Mouse (Mus musculus) lung, postnatal 4 days (tissue): ENCODE data around the gene Map3k5.
A peak's percentile ranks its signal among the peaks of the same experiment; 100 is the strongest.

Source experiments
- DNase-seq, 2 experiments: peaks; one replicate each; pipeline ENCODE4 v3.0.0; 2021

Map3k5 gene

DNA sequence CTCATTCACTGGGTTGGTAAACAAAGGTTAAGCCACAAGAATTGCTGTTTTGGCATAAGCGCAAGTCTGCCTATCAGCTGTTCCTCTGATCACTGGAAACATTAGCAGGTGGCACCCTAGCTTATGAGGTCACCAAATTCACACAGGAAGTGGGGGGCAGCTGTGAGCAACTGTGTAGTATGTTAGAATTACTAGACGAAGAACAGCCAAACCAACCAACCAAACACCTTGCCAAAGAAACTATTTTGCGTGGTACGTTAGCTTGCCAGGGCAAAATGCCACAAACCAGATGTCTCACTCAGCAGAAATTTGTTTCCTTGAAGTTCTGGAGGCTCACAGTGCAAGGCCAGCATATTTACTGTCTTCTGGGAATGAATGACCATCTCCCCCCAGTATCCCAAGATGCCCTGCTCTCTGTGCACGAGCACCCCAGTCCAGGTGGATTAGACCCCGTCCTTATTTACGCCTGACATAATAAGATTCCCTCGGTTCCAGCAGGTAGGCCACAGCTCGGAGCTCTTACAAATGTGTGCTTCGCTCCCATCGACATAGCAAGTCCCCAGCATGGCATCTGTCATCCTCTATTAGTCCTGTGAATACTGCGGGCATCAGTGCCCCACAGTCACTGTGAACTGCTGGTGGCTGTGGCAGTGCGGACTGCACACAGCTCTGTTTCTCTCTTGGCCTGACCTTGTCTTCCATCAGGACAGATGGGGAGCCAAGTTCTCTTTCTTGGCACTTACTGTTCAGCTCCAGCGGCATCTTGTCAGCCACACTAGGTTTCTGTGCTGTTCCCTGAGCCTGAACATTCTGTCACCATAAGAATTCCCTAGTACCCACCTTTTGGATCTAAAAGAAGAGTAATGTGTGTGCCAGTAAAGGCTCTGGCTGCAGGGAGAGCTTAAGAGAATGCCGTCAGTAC is 185.5 kb downstream of the Map3k5 start:
- no peak for DNase-seq

DNA sequence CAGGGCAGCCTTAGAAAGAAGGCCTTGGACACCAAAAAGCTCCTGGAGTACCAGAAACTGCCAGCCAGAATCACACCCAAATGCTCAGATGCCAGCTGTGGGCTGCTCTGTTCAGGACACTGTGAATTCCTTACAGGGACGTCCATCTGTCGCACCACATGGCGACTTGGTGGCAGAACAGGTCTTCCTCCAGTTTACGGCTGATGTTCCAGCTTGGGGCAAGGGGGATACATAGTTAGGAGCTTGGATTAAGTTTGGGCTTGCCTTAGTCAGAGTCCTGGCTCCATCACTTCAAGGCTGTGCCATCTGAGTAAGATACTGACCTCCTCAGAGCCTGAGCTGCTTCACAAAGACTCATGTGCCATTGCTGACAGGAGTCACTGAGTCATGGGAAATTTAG is 187.7 kb downstream of the Map3k5 start:
- DNase-seq, result no peak

DNA sequence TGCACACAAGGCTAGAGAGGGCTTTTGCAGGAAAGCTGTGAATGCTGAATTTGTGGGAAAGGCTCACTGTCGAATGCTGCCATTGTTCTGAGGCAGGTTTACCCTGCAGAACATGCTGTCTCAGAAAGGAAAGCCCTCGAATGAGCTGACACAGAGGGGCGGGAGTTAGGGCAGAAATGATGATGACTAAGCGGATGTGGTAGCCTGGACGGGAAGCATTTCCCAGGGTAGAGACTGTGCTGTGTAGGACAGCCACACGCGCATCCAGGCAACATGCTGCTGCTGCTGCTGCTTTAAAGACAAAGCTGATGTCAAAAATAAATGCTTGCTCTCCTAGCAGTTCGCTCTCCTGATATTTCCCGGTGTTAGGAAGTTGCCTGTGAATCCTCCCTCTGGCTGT is 189.1 kb downstream of the Map3k5 start:
- peak in 1 of 2 experiments; percentile 13 for DNase-seq

DNA sequence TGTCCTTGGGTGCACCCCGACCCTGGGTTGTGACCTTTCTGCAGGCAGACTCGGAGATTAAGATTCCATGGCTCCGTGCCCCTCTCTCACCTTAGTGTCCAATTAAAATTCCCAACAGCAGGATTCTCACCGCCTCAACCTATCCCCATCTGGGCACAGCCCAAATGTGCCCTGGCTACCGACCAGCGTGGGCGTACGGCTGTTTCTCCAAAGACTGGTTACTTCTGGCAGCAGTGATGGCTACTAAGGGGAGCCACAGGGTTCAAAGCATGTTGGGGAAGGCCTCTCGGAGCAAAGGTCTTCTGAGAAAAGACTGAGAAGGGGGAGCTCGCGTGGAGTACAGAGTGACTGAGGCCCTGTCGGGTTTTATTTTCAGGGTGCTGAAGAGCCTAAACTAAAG is 190.3 kb downstream of the Map3k5 start:
- no peak for DNase-seq

DNA sequence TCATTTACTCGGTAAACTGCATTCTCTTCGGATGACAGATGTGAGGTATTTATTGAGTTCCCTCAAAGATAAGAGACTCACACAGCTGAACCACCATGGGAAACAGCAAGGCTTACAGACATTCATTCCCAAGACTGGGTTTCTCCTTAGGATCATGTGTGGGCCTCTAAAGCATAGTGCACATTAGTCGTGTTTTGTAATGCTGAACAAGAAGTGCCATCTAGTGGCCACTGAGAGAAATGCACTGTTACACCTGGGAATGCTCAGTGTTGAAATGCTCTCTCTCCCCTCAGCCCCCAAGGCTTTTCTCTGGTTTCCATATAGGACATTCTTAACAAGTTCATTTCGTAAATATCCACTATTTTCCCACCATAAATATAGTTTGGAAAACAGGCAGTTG is 191.0 kb downstream of the Map3k5 start:
- DNase-seq, result peak in 1 of 2 experiments; percentile 66

DNA sequence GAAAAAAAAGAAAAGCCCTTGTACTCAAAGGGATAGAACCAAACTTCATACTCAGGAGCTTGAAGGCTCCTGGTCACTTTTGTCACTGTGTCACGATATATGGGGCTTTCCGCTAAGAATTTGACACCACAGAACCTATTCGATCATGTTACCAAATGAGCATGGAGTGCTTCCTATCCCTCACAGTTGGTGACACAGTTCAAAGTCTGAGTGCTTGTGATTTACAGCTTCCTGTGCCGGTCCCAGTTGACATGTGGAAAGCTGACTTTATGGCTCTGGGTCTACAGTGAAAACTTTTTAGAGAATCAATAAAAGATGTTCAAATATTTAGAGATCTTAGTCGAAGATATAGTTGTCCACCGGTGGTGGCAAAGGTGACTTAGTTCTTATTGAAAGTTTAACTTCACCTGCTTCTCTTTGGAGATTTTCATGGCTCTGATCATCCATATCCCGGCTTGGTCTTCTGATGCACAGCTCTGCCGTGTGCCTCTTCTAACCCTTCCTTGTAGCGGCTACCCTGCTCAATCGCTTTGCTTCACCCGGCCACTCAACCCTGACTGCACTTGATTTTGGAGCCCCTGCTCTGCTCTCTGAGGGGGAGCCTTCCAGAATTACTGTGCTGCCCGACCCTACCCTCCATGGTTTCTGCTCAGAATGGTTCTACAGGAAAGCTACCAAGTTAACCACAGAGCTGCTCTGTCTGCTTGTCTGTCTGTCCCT is 198.8 kb downstream of the Map3k5 start:
- DNase-seq, result no peak

DNA sequence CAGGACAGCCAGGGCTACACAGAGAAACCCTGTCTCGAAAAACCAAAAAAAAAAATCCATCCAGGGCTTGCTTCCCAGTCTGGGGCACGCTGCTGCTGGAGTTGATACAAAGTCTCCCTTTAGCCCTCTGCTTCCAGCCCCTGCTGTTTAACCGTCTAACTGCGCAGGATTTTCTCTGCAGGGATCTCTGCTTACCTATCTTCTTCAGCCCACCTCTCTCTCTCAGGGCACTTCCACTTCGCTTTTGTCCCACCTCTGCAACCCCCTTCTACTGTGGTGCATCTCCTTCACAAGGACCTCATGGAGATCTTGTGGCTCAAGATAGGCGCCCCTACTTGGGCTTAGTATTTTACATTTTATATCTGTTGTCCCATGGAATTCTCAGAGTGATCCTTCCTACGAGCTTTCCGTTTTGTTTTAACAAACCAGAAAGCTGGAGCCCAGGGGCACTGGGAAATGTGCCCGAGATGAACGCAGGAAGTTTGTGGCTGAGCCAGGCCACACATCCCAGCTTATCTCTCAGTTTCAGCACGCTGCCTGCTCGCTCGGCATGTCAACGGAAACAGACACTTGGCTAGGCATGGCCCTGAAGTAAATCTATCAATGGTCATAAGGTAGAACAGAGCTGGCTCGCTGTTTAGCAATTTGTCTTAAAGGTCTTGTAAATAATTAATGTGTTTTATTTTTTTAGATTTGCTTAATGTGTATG is 201.2 kb downstream of the Map3k5 start:
- DNase-seq, result peak; percentile 24 to 64

DNA sequence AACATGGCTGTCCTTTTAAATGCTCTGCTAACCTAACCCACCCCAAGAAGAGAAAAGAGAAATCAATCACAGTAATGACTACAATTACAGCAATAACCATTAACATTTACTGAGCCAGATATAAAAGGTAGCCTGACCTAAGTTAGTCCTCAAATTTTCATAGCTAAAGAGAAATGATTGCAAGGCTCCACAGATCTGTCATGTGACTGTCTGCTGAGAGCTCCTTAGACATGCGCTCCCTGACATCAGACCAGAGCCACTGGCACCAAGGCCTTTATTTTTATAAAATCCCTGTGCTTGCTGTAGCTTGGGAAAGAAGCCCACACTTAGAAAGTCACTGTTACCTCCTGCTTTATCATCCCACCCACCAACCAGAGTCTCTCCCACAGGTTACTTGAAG is 202.2 kb downstream of the Map3k5 start:
- DNase-seq, result no peak

DNA sequence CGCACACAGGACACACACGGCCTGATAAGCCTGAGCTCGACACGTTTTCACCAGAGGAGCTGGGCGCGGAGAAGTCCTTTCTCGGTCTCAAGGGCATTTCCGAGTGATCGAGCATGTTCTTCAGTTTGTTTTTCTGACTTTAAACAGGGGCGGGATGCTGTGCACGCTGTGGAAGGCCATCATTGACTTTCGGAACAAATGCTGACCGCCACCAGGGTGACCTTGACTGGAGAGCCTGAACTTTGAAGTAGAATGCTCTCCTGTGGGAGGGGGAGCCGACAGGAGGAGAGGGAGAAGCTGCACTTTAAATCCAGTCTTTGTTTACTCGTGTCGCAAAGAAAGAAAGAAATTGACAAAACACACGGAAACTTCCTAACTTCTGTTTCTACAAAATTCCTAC is 207.1 kb downstream of the Map3k5 start:
- DNase-seq, result no peak

DNA sequence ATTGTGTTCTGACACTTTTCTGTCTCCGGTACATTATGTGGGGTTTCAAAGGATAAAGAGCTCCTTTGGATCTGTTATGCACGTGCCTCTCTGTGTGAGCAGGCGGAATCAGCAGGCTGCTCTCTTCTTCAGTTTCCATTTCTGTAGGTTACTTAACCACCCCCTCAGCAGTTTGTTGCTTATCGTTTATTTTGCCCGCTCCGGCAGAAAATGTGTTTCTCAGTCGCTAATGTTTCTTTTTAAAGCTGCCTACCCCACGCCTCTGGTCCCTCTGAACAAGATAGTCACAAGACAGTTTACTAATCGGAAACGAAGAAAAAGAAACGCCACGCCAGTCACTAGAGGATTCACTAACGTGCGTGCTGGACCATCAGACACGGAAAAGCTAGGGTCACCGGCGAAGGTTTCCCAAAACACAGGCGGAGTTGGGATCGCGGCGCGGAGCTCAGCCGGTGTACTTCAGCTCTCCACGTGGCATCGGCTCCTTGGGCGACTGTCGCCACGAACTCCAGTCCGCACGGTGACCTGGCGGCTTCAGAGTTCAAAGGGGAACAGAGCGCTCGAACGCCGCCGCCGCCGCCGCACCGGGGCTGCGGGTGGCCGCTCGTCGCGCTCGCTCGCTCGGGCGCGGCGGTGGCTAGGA is 214.0 kb downstream of the Map3k5 start, which contains the start of gene Map7:
Map7 (plus strand) TSS at position 342 of the 643 bp plus-strand sequence.
- DNase-seq, result no peak

DNA sequence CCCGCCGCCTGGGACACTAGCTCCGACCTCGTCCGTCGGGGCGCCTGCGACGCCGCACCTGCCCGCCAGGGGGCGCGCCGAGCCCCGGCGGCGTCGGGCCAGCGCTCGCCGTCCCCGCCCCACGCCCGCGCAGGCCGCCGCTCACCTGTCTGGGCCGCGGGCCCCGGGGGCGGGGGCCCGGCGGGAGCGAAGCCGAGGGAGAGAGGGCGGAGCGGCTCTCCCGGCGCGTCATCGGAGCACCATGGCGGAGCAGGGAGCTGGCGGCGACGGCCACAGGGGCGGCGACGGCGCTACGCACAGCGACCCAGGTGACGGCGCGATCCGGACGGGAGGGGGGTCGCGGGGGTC is 214.5 kb downstream of the Map3k5 start:
- peak; percentile 75 to 89 for DNase-seq

DNA sequence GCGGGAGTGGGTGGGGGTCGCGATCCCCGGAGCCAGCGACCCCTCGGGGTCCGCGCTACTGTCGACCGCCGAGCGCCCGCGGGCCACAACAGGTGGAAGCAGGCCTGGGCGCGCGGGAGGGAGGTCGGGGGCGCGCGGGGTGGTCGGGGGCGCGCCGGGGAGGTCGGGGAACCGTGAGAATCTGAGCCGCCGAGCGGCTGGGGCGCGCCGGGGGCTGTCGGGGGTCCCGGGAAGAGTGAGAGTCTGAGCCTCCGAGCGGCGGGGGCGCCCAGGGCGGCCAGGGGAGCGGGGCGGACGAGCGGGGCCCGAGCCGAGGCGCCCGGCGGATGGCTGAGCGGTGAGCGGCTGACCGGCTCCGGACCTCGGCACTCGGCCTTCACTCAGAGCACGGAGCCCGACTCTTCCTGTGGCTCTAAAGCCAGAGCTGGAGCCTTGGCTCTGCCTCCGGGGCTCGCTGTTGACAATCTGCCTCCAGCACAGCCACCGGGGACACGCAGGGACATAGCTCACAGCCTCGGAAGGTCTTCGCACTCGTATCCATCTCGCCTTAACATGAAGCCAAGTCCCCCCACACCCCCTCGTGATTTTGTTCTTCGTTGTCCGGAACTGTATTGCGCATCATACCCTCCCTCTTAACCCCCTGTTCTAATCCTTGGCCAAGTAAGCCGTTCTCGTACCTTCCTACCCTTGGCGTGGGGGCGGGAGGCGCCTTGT is 215.0 kb downstream of the Map3k5 start:
- peak; percentile 49 to 58 for DNase-seq

DNA sequence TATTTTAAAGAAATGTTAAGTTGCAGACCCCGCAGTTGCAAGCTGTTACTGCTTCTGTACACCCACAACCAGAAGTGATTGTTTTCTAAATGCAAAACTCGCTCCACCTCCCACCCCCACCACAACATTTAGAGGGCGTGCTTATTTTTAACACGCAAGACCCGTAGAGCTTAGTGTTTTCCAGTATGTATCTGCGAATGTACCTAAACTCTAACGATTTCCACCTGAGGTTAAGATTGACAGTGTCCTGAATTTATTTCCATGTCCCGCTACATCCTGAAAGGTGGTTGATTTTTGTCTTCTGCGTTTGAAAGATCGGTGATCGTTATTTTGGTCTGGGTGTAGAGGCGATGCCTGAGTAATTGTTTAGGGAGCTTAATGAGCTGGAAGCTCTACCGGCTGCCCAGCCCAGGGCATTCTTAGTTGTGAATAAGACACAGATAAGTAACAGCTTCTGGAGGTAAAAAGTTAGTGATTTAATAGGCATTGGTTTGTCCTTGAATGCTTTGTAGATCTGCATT is 215.6 kb downstream of the Map3k5 start:
- DNase-seq, result no peak

DNA sequence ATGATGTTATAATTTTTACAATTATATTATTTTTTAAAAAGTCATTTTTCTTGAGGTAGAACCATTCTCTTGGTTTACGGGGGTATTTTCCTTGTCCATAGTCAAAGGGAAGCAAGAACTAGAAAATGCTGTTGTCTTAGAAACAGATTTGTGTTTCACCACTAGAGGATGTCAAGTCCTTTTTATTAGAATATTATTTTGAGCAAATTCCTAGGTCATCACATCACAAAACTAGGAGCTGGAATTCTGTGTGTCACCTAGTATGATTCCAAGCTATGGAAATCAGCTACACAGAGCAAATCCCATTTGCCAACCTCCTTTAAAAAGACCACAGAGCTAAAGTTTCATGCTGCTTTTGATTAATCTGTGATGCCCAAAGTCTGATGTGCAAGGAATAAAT is 217.9 kb downstream of the Map3k5 start:
- DNase-seq, result no peak

DNA sequence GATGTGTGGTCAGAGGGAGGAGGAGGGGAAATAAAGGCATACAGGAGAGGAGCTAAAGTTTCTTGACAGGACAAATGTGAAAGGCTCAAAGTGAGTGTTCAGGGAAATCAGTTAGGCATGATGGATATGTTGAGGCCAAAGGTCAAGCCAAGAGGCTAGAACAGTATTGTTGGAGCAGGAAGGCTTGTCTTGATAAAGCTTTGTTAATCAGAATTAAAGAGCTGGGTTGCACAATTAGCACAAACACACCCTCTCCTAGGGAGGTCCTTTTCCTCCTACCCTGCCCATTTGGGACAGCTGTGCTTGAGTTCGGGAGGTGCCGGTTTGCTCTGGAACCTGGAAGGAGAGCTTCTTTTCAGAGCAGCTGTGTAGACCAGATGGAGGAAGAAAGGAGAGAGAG is 219.2 kb downstream of the Map3k5 start:
- DNase-seq, result no peak

DNA sequence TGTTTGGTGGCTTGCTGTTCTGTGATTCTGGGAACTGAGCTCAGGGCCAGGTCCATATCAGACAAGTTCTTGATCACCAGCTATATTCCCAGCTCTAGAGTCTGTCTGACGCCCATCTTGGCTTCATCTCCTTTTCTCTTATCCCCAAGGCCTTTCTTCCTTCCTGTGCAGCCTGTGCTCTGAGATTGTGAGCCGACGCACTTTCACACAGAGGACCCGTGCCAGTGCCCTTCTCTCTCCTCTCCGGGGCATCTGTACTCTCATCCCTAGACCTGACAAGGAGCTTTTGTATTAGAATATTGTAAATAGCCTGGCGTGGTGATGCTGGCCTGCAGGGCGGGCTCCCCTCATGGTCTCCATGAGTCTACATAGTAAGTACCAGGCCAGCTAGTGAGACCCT is 221.1 kb downstream of the Map3k5 start:
- no peak for DNase-seq

DNA sequence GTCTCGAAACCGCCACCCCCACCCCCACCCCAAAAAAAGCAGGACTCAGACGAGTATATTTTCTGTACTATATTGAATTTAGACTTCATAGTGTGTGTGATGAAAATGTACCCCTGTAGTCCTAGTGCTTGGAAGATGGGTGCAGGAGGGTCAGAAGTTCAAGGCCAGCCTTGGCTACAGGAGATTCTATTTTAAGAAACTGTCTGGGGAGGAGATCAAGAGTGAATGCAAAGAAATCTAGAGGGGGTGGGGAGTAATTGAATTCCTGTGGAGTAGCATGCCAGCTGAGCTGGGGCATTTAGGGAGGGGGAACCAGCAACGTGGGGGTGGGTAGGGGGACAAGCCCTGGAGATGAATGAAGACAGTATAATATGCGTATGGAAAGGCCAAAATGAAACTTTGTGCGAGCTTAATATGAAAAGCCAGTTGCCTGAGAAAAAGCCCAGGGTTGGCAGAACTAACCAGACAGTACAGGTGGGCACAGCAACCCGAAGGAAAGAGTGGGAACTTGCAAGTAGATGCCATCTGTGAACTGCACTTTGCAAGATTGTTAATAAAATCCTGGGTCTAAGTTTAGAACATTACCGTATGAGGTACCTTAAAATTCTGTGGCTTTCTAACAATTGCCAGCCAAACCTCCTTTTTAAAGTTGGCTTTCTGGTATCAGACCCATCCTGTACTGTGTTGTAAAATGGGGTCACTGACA is 222.9 kb downstream of the Map3k5 start:
- no peak for DNase-seq

DNA sequence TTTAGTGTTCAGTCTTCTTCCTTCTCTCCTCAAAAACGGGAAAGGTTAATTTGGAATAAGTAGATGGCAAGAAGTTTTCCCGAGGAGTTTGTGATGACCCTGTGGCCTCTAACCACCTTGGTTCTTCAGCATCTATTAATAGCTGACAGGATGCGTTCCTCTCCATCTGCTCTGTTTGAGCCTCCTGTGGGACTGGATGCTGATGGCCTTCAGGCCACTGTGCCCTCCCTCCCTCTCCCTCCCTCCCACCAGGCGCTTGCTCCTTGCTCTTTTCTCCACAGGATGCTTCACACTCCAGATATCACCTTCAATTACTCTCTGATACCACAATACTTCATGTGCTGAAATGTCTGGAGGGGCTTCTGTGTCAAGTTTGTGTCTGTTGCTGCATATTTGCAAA is 224.5 kb downstream of the Map3k5 start:
- no peak for DNase-seq

DNA sequence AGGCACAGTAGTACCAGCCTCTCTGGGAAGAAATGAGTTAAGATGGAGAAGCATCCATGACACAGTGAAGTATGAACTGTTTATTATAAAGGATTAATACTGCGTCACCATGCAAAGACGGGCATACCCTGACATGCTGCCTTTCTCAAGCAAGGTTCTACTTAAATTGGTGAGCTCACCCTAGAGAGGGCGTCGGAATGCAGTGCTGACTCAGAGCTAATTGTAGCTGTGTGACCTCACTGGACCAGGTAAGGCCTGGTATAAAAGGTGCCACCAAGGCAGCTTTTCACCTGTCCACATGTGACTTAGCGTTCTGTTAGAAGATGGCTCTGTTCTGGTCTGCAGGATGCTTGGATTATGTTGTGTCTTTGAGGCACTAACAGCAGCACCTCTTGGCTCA is 225.0 kb downstream of the Map3k5 start:
- no peak for DNase-seq

DNA sequence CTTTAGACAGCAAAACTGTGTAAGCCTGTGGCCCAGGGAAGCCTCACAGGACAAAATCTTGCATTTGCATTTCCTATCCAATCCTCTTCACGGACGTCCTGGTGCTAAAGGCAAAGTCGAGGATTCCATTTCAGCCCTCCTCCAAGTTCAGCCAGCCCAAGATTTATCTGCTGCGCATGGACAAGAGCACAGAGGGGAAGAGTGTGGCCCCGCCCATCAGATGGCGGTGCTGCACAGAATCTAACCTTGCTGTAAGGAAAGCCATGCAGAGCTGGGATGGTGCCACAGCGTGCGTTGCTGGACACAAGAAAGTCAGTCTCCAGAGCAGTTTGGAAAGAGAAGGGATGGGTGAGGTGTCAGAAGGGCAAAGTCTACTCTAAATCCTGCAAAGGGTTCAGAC is 226.6 kb downstream of the Map3k5 start:
- DNase-seq, result no peak

DNA sequence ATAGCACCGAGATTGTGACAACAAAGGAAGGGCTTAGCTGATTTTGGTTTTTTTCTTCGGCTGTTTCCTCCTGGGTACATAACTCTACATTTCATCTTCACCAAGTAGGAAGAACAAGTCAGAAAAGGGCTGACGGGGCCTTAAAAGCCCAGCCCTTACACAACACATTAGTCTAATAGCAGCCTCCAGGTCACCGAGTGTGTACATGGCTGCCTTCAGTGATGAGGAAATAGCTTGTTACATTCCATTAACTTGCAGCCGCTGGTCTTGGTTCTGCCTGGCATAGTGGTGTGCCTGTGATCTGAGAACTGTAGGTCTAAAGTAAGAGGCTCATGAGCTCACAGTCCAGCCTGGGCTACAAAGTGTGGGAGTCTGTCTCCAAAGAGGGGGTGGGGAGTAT is 230.5 kb downstream of the Map3k5 start:
- no peak for DNase-seq

DNA sequence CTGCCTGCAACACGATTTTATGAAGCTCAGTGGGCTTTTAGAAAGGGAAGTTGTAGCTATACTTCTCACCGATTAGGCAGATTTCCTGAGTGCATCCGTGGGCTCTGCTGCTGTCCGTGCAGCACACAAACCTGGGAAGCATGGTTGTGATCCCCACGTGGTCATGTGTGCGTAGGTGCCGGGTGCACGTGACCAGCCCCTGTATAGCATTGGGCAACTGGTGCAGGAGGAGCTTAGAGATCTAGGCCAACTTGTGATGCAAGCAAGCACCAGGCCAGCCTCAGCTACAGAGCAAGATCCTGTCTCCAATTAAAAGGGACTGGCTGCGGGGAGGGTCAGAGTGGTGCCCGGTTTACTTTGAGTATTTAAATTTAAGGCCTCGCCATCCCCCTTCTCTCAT is 232.5 kb downstream of the Map3k5 start:
- no peak for DNase-seq
